Mouse (Mus musculus) hindlimb bud, embryonic 11.5 days (tissue): ENCODE results near the gene Gm3646.

Experiments used
- DNase-seq: peaks from one replicate; pipeline ENCODE4 v3.0.0-alpha.2; 2012; ENCODE audit warnings: low read depth, low spot score; ENCODE audit errors: extremely low spot score

The Gm3646 gene

DNA sequence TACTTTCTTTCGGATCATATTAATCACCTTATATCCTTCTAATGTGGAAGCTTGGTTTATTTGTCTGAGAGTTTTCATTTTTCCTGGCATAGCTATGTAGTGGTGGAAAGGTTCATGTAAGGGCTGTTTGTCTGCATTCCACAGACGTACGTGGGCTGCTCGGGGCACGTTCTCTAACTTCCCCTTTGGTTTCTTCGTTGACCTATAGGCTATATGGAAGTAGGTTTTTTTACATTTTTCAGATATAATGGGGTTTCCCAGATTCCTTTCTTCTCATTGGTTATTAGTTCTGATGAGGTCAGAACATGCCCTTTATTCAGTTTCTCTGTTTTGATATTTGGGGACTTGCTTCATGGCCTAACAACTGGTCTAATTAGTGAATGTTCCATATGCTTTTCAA is 23.3 kb downstream of the Gm3646 start:
- DNase-seq: no peak

- no peak for DNase-seq
Observed at GRCm38 (mm10) chr1:39779111-39779980, 25.8 kb downstream of the Gm3646 start.

DNA sequence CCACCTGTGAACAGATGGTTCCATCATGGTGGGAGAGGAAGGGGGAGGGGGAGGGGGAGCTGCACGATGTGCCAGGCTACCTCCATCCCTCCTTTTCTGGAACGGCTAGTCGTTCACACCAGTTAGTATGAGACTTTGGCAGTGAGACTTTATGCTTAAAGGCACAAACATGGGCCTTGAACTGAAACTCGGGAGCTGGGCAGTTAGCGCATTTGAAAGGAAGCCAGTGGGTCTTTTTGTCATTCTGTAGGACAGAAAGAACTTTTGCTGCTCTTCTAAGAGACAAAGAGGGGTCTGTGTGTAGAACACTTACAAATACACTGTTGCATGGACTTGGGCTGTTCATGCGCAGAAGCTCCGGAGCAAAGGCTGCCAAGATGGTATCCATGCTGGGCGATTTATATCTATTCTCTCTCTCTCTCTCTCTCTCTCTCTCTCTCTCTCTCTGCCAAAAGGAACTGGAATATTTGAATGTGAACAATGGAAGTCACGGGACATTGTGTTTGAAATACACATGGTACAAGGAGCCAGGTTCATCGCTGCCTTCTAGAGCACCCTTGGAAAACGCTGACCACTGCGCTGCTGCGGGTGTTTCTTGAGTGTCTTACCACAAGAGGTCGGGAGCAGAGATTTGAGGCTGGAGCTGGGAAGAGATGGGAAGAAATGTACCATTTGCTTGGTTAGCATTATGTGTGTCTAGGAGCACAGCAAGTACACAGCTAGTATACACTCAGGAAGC is 31.0 kb downstream of the Gm3646 start:
- DNase-seq: no peak

- no peak for DNase-seq
Observed at GRCm38 (mm10) chr1:39773551-39773950, 31.6 kb downstream of the Gm3646 start.

- no peak for DNase-seq
Observed at GRCm38 (mm10) chr1:39772401-39773095, 32.6 kb downstream of the Gm3646 start.

- DNase-seq: no peak
Observed at GRCm38 (mm10) chr1:39770436-39770835, 34.7 kb downstream of the Gm3646 start.

GRCm38 (mm10) chr1:39768017-39768416 is 37.1 kb downstream of the Gm3646 start:
- DNase-seq: no peak

DNA sequence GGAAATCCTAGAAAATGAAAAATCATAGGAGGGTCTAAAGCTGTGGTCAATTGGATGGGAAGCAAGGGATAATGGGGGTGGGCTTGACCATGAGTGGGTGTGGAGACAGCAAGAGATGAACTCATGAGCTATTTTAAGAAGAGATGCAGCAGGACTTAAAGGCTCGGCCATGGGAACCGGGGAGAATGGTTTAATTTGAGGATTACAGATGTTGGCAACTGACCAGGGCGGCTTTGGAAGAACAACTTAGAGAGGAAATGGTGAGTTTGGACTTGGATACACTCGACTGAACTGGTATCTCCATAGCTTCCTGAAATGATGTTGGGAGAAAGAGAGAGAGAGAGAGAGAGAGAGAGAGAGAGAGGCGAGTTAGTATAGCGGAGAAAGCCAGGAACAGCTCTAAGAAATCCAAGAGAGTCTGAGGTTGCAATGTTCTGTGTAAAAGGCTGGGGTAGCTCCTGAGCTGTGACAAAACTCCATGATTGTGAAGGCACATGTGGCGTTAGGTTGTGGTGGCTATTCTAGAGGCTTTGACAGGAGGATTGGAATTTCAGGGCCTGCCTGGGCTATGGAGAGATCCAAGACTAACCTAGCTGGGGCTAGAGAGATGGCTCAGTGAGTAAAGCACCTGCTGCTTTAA is 39.2 kb downstream of the Gm3646 start:
- no peak for DNase-seq

DNA sequence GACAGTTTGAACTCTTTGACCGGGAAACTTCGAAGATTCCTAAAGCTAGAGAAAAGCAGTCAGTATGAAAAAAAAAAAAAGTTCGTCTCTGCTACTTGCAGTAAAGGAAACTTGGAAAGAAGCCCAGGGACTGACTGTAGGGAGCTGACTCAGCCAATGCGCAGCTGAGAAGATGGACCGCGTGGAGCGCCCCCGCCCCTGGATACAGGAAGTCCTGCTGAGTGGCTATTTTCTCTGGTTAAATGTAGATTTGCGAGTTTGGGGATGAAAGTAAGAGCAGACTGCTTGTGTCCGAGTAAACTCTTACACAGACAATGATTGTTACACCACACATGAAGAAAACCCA is 43.1 kb downstream of the Gm3646 start:
- no peak for DNase-seq

- DNase-seq: peak; percentile 39
Observed at GRCm38 (mm10) chr1:39761211-39762024, 43.7 kb downstream of the Gm3646 start.

GRCm38 (mm10) chr1:39760181-39760715 is 44.9 kb downstream of the Gm3646 start:
- DNase-seq: no peak

GRCm38 (mm10) chr1:39759231-39760175 is 45.6 kb downstream of the Gm3646 start:
- DNase-seq: no peak

DNA sequence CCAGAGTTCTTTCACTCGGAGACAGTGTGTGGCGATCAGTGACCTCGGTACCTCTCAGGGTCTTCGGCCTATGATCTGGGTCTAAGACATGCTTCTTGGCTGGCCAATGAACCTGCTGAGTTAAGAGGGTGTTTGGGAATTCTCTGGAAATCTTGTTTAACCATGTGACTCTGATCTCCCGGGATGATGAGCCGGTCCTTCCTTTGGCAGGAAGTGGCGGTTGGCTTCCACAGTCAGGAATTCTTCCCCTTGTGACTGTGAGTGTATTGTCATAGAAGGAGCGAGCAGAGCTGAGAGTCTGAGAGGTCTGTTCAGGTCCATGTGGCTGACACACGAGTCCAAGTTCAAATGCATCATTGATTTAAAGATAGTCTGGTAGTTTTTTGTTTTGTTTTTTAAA is 46.9 kb downstream of the Gm3646 start:
- no peak for DNase-seq

GRCm38 (mm10) chr1:39756952-39757351 is 48.2 kb downstream of the Gm3646 start:
- no peak for DNase-seq

- no peak for DNase-seq
Observed at GRCm38 (mm10) chr1:39754224-39754957, 50.7 kb downstream of the Gm3646 start.
